Mouse (Mus musculus) gastrocnemius, adult 8-10 months (tissue): ENCODE results near the gene Epb41l2. TPM values are rescaled to one million over a fixed set of nuclear protein-coding genes. Genes with fewer than 3 reads are reported as not detected.

ENCODE experiments used
- DNase-seq, 2 experiments: peaks; one replicate each; pipeline ENCODE4 v3.0.0; 2022; ENCODE audit warnings: low spot score in 2 of 2
- total RNA-seq, 4 experiments: library from RNA; stranded (reverse); gene quantifications; 2 replicates each; pipeline ENCODE4 v1.2.4; 2022

The Epb41l2 gene
- total RNA-seq, 4 experiments from 2014 or later, result 15.7 to 26.6 (median 22.7) TPM

DNA sequence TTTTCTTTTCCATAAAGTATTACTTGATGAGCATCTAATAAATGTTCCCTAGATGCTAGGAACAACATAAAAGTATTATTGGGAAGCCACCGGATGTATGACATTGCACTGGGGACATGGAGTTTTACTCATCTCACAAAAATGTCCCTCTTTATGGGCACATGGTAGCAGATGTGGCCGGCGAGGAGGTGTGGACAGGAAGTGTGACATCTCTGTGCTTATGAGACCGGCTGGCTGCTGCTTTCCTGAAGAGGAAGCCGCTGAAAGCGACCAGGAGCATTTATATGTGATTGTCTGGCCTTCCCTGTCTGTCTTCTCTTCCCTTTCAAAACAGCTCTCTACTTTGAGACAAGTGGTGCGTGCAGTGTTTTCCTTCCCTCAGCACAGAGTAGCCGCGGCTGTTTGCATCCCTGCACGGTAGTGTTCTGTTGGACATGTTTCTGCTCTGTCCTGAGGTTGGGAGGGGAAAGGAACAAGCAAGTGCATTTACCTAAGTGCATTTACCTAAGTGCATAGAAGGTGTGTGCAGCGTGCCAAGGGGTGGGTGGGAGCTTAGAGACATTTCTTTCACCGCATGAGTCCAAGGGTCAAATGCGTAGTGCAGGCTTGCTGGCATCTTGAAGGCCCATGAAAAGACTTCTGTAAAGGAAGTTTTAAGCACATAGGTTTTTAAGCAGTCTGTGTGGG is 74.9 kb downstream of the Epb41l2 start:
- DNase-seq, result no peak

- no peak for DNase-seq
Measured at GRCm38 (mm10) chr10:25436703-25437401, 77.3 kb downstream of the Epb41l2 start.

DNA sequence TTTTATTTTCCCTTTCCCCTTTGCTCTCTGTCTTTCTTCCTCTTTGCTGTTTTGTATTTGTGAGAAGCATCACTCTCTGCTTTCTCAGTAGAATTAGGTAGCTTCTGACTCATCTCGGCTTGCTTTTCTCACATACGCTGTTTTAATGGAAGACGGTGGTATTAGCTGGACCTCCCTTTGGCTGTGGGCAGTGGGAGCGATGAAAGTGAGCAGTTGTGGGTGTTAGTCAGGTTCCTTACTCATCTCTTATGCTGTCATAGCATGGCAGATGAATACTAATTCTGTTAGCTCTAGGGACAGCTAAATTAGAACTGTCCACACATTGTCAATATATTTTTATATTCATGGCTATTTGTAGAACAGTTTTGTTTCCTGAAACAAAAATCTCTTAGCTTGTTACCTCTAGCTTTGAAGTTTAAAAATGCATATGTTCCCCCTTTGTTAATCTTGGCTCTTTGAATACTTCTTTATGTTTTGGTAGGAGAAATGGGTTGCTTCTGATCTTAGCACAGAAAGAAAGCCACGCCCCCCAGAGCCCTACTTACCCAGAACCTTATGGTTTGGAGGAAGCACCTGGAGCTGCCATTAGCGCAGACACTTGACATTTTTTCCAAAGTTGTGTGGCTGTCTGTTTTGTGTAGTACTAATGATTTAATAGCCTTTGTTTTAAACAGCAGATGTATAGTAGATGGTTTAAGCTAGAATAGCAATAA is 78.1 kb downstream of the Epb41l2 start:
- DNase-seq, result no peak

- DNase-seq, result no peak
Measured at GRCm38 (mm10) chr10:25438299-25438680, 78.7 kb downstream of the Epb41l2 start.

GRCm38 (mm10) chr10:25439163-25439562 is 79.6 kb downstream of the Epb41l2 start:
- no peak for DNase-seq

DNA sequence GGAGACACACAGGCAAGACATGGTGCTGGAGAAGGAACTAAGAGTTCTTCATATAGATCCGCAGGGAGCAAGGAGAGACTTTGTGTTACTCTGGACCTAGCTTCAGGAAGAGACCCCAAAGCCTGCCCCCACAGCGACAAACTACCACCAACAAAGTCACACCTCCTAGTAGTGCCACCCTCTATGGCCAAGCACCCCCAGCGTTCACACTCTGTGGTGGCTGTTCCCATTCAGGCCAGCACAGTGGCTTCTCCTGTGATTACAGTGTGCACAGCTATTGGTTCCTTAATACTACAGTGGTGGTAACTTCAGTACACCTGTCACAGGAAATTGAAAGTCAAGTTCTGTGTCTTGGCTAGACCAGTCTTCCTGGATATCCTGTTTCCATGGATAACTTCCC is 80.3 kb downstream of the Epb41l2 start:
- no peak for DNase-seq

- DNase-seq, result no peak
Measured at GRCm38 (mm10) chr10:25441405-25441804, 81.8 kb downstream of the Epb41l2 start.

DNA sequence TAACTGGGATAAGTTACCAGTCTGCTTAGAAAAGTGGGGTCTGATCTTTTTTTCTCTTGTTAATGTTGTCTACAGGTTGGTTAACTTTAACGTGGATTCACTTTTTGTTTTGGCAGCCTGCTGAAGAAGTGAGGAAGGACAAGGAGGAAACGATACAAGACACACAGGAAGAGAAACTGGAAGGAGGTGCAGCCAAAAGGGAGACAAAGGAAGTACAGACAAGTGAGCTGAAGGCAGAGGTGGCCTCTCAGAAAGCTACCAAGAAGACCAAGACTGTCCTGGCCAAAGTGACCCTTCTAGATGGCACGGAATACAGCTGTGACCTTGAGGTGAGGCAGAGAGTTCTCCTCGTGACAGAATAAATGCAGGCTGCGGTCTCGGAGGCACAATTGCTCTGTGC is 84.0 kb downstream of the Epb41l2 start:
- DNase-seq, result no peak

DNA sequence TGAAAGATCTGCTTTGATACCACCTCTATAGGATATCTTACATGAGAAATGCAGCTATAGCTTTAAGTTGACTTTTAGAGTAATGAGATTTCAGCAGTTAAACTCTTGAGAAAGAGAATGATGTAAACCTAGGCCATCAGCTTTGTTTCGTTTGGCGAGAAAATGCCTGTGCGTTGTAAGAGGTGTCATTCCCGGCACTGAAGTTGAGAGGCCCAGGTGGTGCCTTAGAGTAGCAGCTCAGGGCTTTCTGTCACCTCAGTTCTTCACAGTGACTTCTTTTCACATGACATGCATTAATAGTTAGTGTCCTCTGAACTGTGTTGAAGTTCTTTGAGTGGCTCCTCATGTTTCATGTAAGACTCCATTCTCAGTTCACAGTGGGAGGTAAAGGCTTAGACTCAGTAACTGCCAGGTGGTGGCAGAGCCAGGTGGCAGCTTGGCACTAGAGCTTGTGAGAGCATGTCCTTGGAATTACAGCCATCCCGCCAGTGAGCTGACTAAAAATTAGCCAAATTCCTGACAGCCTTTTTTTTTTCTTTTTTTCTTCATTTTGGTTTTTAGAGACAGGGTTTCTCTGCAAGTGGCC is 84.7 kb downstream of the Epb41l2 start:
- no peak for DNase-seq

GRCm38 (mm10) chr10:25446953-25447525 is 87.4 kb downstream of the Epb41l2 start:
- no peak for DNase-seq

DNA sequence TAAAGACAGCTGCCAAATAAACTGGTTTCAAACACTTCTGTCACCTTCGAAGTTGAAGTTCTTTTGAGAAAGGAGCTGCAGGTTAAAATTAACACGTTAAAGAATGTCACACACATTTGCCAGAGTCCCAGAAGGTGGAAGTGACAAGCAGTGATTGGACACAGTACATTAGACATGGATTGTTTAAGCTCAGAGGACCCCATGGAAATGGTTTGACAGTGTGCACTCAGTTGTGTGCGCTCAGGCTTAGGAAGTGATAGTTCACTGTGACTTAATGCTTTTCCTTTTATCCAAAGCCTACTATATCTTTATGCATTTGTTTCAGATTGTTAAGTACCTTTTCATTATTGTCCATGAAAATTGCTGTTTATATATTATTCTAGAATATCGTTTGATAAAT is 89.1 kb downstream of the Epb41l2 start:
- no peak for DNase-seq

DNA sequence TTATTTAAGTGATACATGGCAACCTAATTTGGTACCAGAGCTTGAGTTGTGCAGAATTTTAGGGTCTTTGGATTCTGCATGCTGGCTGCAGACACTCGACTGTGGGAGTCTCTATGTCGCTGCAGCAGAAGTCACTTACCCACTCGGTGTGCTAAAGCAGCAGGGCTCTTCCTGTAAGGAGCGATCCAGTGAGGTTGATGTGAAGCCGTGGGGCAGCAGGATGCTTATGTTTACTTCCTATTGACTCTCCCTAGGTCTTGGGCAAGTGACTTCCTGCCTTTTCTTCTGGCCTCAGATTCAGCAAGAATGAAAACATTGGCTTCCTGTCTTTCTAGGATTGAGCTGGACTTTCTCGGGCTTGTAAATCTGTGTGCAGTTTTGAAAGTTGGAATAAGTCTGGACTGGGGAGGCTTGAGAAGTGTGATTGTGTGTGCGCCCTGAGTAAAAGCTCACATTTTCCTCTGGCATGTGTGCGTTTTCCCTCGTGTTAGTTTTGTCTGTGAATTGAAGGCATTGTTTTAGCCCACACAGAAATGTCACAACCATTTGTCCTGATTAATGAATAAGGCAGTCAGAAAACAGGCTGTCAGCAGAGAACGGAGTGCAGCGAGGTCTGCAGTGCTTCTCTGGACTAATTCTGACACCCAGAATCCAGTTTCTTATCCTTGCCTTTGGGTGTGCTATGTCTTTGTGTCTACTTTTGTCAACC is 89.9 kb downstream of the Epb41l2 start:
- DNase-seq, result no peak

GRCm38 (mm10) chr10:25453150-25453549 is 93.6 kb downstream of the Epb41l2 start:
- no peak for DNase-seq

GRCm38 (mm10) chr10:25453772-25454171 is 94.2 kb downstream of the Epb41l2 start:
- no peak for DNase-seq

DNA sequence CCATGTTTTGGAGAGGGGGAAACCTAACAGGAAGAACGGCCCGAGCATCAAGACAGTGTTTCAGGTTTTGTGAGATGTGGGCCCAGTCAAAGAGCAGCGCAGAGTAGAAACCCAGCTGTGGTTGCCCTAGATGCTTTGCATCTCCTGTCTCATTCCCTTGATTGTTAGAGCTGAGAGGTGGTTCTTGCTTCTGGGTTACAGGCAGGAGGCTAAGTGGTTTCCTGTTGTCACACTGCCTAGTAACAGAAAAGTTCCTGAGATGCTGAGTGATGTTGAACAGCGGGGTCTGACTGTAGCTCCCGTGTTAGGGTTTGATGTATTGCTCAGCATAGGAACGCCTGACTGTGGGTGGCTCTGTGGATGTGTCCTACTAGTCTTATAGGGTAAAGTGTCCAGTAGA is 97.5 kb downstream of the Epb41l2 start:
- no peak for DNase-seq

- DNase-seq, result no peak
Measured at GRCm38 (mm10) chr10:25457996-25458395, 98.4 kb downstream of the Epb41l2 start.

- no peak for DNase-seq
Measured at GRCm38 (mm10) chr10:25461832-25462231, 102.2 kb downstream of the Epb41l2 start.

DNA sequence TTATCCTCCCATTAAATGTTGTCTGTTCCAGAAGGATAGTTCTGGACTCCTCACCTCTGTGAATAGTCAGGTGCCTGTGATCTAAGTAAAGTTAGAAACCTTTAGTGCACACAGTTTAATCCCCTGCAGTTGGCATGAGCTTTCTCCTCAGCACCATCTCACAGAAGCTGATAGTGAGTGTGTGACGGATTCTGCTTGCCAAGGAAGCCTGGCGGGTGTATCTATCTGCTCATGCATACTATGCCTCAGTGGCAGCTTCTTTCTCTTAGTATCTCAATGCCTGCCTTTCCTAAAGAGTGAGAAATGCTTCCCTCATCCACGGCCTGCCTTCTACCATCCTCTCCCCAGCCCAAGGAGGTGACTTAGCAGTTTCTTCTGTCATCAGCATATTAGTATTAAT is 103.1 kb downstream of the Epb41l2 start:
- no peak for DNase-seq

- no peak for DNase-seq
Measured at GRCm38 (mm10) chr10:25466493-25466892, 106.9 kb downstream of the Epb41l2 start.

DNA sequence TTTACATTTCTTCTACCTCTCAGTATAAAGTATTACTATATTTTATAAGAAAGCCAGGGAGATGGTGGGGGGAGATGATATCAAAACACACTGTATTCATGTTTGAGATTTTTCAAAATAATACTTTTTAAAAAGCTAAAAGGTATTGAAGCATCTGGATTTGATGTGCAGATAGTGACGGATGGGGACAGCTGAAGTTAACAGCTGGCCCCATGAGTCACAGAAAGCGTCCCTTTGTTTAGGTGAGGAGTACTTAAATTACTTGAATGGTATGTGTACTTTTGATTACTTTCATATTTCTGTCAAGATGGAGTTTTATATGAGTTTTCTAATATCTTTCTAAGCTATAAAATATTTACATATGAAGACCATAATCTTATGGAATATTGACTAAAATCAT is 112.3 kb downstream of the Epb41l2 start:
- no peak for DNase-seq

DNA sequence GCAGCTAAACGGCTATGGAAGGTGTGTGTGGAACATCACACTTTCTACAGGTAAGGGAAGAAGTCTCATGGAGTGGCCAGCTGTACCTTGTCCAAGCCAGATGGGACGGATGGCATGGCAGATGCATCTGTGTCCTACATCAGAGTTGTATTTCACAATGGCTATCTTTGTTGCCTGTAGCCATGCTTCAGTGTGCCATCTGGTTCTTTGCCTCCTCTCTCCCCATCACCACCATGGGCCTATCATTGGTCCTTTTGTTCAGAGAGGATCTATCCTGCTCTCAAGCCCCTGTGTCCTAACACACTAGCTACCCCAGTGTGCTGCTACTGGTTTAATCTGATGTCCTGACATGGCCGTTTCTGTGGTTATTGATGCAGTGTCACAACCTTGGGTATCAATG is 120.1 kb downstream of the Epb41l2 start:
- DNase-seq, result no peak
